Mouse (Mus musculus) heart, adult 2 months (tissue): ENCODE results near the gene Gm28053. TPM values are rescaled to one million over a fixed set of nuclear protein-coding genes. Genes with fewer than 3 reads are reported as not detected.
"Not testable (repeated sequence)": the region's sequence is repeated elsewhere in the genome, so short reads cannot be mapped to it uniquely, and the experiment has no call there.

Source experiments
- DNase-seq, 2 experiments: peaks; one replicate each; pipeline ENCODE4 v3.0.0; 2021
- H3K27ac ChIP-seq: fragments of 200-600 bp; 2 replicates; pipeline ENCODE4 v1.8.1; 2022
- H3K27me3 ChIP-seq: fragments of 200-500 bp; 2 replicates; pipeline ENCODE4 v1.6.1; 2012; ENCODE audit warnings: mild to moderate bottlenecking, low read length, inconsistent platforms, mixed read lengths; ENCODE audit not compliant: control insufficient read depth, insufficient read depth
- H3K36me3 ChIP-seq: fragments of 200-500 bp; 2 replicates; pipeline ENCODE4 v1.6.1; 2012; ENCODE audit warnings: low read length, inconsistent platforms; ENCODE audit not compliant: control insufficient read depth, insufficient read depth
- H3K4me1 ChIP-seq: fragments of 200-500 bp; 2 replicates; pipeline ENCODE4 v1.6.1; 2011; ENCODE audit warnings: low read length; ENCODE audit not compliant: control insufficient read depth, insufficient read depth
- H3K4me3 ChIP-seq: fragments of 200-600 bp; 2 replicates; pipeline ENCODE4 v1.8.1; 2022
- H3K79me2 ChIP-seq: fragments of 200-500 bp; replicated peaks from 2 replicates; pipeline ENCODE4 v1.6.1; 2012; ENCODE audit warnings: mild to moderate bottlenecking, inconsistent platforms, low read length, moderate library complexity, mixed read lengths; ENCODE audit not compliant: control insufficient read depth, insufficient read depth
- H3K9ac ChIP-seq: fragments of 200-500 bp; 2 replicates; pipeline ENCODE4 v1.6.1; 2012; ENCODE audit warnings: low read depth, mild to moderate bottlenecking, control low read depth, inconsistent platforms, low read length, mixed read lengths
- CTCF ChIP-seq: fragments of 200-600 bp; IDR thresholded peaks from 2 replicates; pipeline ENCODE4 v1.8.1; 2022; ENCODE audit warnings: antibody characterized with exemption, mild to moderate bottlenecking, moderate library complexity
- EP300 ChIP-seq: fragments of 200-500 bp; IDR thresholded peaks from 2 replicates; pipeline ENCODE4 v1.6.1; 2011; ENCODE audit warnings: low read depth, low read length, control low read depth; ENCODE audit not compliant: insufficient read depth
- POLR2A ChIP-seq: fragments of 200-500 bp; IDR thresholded peaks from 2 replicates; pipeline ENCODE4 v1.6.1; 2011; ENCODE audit warnings: mild to moderate bottlenecking, low read depth, low read length, control low read depth; ENCODE audit not compliant: insufficient read depth
- WGBS: fragments of 180-500 bp; shearing (Covaris S2); methylation state at CpG from one replicate; pipeline ENCODE4 v1.1.7; 2018; 5-methylcytosine and 5-hydroxymethylcytosine counted together
- intact Hi-C: fragments of 180-260 bp; cut with DNase I; formaldehyde crosslinking; loops from one replicate; pipeline ENCODE4 v1.15.1; 2025
- polyA plus RNA-seq: library from polyadenylated mRNA; depleted of rRNA; stranded (reverse); fragments of >200 nt; gene quantifications from 2 replicates; pipeline ENCODE4 v1.2.3, GENCODE M21; 2012
- total RNA-seq, 2 experiments: library from RNA; stranded (reverse); gene quantifications; 2 replicates each; pipeline ENCODE4 v1.2.3; 2021

Gene Gm28053
- total and polyA plus RNA-seq, 3 experiments = 3.4 to 5.6 TPM; not detected in 1

DNA sequence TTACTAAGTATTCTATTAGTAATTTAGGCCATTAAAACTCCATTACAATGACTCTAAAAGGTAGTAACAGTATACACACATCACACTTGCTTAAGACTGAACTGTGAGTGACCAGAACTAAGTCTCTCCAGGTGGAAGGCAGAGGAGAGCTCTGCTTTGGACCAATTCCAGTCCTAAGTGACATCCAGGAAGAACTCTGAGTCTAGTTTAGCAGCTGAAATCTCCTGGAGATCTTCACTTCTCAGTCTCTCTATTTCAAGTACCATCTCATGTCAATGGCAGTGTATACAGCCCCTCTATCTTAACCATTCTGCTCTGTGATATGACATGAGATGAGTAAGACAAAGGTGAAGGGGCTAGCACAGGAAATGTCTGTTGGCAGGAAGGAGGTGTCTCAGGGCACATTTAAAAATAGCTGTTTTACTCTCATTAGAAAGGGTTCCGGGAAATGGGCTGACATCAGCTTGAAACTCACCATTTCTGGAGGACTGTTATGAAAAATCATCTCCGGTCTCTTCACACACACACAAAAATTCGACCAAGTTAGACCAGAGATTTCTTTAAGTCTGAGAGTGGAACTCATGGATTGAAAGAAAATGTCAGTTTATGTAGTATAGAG is 36.8 kb upstream of the Gm28053 start:
- no peak overlapping the region for H3K9ac ChIP-seq
- TF ChIP-seq EP300 (no peak), CTCF (no peak), POLR2A (no peak)
- no peaks in the 10 kb centered on the region for H3K27me3 ChIP-seq
- peaks cover 3% of the 10 kb centered on the region; the same call in 1 of the 2 replicates for H3K4me1 ChIP-seq
- DNase-seq = no peak
- no peak overlapping the region for H3K4me3 ChIP-seq
- peak overlapping the region; percentile 81 for H3K27ac ChIP-seq
- no peaks in the 10 kb centered on the region for H3K36me3 ChIP-seq
- 24% methylated on average over 3 of the region's 3 CpGs for WGBS
- no peaks in the 10 kb centered on the region for H3K79me2 ChIP-seq
- intact Hi-C loops = loop anchor here (2.0 kb wide), 1 partner anchor 65 kb away; the partner anchor contains the start of gene Gimap5

DNA sequence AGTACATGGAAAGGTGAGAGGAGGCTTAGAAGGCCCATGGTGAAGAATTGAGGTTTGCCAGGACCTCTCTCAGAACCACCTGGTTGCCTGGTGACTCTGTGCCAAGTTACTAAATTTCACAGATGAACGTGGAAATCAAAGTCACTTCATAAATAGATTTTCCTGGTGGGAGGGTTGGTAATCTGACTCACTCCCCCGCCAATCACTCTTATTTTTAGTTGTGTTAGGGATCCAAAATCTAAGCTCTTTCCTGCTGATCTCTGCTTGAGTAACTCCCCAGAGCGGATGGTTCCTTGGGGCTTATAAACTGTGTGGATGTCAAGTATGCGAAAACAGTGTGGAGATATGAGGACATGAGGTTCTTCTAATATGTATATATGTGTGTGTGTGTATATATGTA is 36.1 kb upstream of the Gm28053 start:
- no peaks in the 10 kb centered on the region for H3K27me3 ChIP-seq
- TF ChIP-seq POLR2A (no peak), CTCF (no peak), EP300 (no peak)
- H3K79me2 ChIP-seq = no peaks in the 10 kb centered on the region
- peaks cover 6% of the 10 kb centered on the region for H3K4me1 ChIP-seq
- no peaks in the 10 kb centered on the region for H3K36me3 ChIP-seq
- no peak for DNase-seq
- H3K9ac ChIP-seq = no peak overlapping the region
- WGBS = 43% methylated on average over 4 of the region's 4 CpGs
- no peak overlapping the region for H3K4me3 ChIP-seq
- intact Hi-C loops = loop anchor here (2.0 kb wide), 1 partner anchor 65 kb away; the partner anchor contains the start of gene Gimap5
- H3K27ac ChIP-seq = peak overlapping the region; percentile 81

DNA sequence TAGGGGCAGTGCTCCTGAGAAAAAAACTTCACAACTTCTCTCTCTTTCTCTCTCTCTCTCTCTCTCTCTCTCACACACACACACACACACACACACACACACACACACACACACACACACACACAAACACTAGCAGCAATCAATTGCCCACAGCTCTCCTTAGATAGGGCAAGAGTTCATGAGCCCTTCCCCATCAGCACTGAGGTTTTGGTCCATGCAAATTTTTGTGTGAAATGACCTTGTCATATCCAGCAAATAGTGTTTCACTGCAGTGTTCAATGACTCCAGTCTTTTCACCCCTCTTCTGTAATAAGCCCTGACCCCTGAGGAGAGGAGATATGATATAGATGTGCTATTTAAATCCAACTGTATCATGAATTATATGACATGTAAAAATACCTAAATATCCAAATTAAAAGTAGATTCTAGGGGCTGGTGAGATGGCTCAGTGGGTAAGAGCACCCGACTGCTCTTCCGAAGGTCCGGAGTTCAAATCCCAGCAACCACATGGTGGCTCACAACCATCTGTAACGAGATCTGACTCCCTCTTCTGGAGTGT is 35.1 kb upstream of the Gm28053 start:
- not testable (repeated sequence) for H3K79me2 ChIP-seq, DNase-seq, H3K27ac ChIP-seq, H3K36me3 ChIP-seq, H3K9ac ChIP-seq, H3K4me3 ChIP-seq, H3K4me1 ChIP-seq, H3K27me3 ChIP-seq
- WGBS = 94% methylated on average over 4 of the region's 4 CpGs
- intact Hi-C loops = loop anchor here (2.0 kb wide), 1 partner anchor 63 kb away; the partner anchor contains the start of gene Gimap5

DNA sequence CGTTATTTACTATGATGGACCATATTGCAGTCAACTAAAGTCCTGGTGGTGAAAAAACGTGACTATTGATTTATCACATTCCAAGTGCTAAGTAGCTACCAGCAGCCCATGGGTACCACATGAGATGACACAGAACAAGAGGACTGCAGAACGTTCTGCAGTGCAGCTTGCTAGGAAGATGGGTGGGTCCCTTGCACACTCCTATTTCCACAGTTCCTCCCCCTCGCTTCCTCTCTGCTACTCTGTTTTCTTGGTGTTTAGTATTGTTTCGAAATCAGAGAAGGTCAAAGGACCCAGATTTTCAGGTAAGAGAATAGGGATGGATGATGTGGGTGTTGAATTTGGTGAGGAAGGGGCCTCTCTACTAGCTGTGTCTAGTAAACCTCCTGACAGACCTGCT is 34.1 kb upstream of the Gm28053 start, which contains the start of gene Gimap4:
Gimap4 (plus strand) TSS at position 231 of the 400 bp plus-strand sequence.
- Histone ChIP-seq H3K4me1 (peaks cover 10% of the 10 kb centered on the region), H3K4me3 (peak within 1 kb of the TSS; percentile 39), H3K79me2 (no peaks in the 10 kb centered on the region), H3K27ac (peak within 1 kb of the TSS; percentile 93), H3K36me3 (peaks cover 9% of the 10 kb centered on the region), H3K9ac (peak within 1 kb of the TSS; percentile 72), H3K27me3 (no peaks in the 10 kb centered on the region)
- intact Hi-C loops = loop anchor here (2.0 kb wide), 1 partner anchor 16 kb away; no protein-coding TSS in a partner anchor
- DNase-seq = no peak
- 36% methylated on average over 5 of the region's 5 CpGs for WGBS
- TF ChIP-seq CTCF (no peak), EP300 (0 out of 2 replicates have a peak, but pooled peaks have one; percentile 11), POLR2A (peak; percentile 68; the same call in 1 of the 2 replicates)

DNA sequence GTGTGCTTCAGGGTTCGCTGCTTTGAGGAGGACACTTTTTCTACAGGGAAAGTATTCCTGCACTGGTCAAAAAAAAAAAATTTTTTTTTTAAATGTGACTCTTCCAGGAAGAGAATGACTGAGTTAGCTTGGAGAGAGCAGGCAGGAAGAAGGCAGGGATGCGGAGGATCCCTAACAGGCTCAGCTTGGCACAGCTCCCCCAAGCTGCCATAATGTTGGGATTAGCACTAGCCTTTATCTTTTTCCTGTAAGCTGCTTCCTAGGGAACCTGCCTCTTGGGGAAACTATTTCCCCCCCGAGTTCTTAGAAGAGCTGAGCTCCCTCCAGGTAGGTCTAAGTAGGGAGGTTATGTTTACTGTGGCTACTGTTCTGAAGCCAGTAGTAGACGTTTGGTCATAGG is 33.6 kb upstream of the Gm28053 start:
- peak overlapping the region; percentile 93 for H3K27ac ChIP-seq
- H3K79me2 ChIP-seq = no peaks in the 10 kb centered on the region
- H3K4me1 ChIP-seq = peaks cover 10% of the 10 kb centered on the region
- peak overlapping the region; percentile 72 for H3K9ac ChIP-seq
- H3K36me3 ChIP-seq = peaks cover 11% of the 10 kb centered on the region
- 24% methylated on average over 4 of the region's 4 CpGs for WGBS
- peak overlapping the region; percentile 39 for H3K4me3 ChIP-seq
- H3K27me3 ChIP-seq = no peaks in the 10 kb centered on the region
- intact Hi-C loops = loop anchor here (2.0 kb wide), 1 partner anchor 16 kb away; no protein-coding TSS in a partner anchor
- DNase-seq = peak in 1 of 2 experiments; percentile 36
- TF ChIP-seq EP300 (no peak), CTCF (peak; percentile 27; the same call in 1 of the 2 replicates)

DNA sequence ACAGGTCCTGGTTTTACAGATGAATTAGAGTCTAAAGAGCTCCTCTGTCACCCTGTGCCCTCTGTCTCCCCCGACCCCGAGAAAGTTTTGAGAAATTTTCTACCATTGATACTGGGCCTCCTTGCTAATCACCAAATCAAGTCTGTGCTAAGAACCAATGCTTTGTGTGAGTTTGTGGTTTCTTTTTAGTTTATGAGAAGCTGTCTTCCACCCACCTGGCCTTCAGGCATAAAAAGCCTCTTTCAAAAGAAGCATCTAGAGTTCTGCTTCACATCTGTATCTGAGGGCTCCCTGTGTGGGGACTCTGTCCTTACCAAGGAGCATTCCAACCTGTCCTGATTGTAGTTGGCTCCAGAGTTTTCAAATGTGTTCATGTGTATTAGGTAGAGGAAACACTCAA is 33.2 kb upstream of the Gm28053 start:
- DNase-seq = no peak
- Histone ChIP-seq H3K79me2 (no peaks in the 10 kb centered on the region), H3K36me3 (peaks cover 15% of the 10 kb centered on the region), H3K27me3 (no peaks in the 10 kb centered on the region), H3K27ac (peak overlapping the region; percentile 93), H3K4me3 (peak overlapping the region; percentile 39), H3K4me1 (peaks cover 10% of the 10 kb centered on the region), H3K9ac (peak overlapping the region; percentile 72)
- TF ChIP-seq CTCF (no peak), POLR2A (no peak), EP300 (no peak)
- intact Hi-C loops = loop anchor here (2.0 kb wide), 1 partner anchor 16 kb away; no protein-coding TSS in a partner anchor
- WGBS = 47% methylated on average over 2 of the region's 2 CpGs
